Mouse (Mus musculus) limb, embryonic 14.5 days (tissue): ENCODE results near the gene Ptpn1. TPM values are rescaled to one million over a fixed set of nuclear protein-coding genes. Genes with fewer than 3 reads are reported as not detected.

ENCODE experiments used
- ATAC-seq: fragments of 200-750 bp; cut with Nextera tagmentation; 2 replicates; pipeline ENCODE4 v1.8.0; 2017; ENCODE audit warnings: low read depth, moderate number of reproducible peaks, moderate TSS enrichment; ENCODE audit not compliant: low FRiP score
- DNase-seq: peaks from one replicate; pipeline ENCODE4 v3.0.0-alpha.2; 2015; ENCODE audit warnings: low spot score
- H3K27ac ChIP-seq: fragments of 300-500 bp; sonication (generic); replicated peaks from 2 replicates; pipeline ENCODE4 v1.5.1; 2014; ENCODE audit warnings: low read depth, mild to moderate bottlenecking, low read length, moderate library complexity, mixed read lengths
- H3K27me3 ChIP-seq: fragments of 300-500 bp; sonication (generic); 2 replicates; pipeline ENCODE4 v1.6.1; 2014; ENCODE audit warnings: low read length, mixed read lengths; ENCODE audit not compliant: control insufficient read depth, insufficient read depth
- H3K36me3 ChIP-seq: fragments of 300-500 bp; sonication (generic); 2 replicates; pipeline ENCODE4 v1.6.1; 2014; ENCODE audit warnings: mild to moderate bottlenecking, low read length, moderate library complexity, mixed read lengths; ENCODE audit not compliant: control insufficient read depth, insufficient read depth
- H3K4me1 ChIP-seq: fragments of 300-500 bp; sonication (generic); 2 replicates; pipeline ENCODE4 v1.6.1; 2014; ENCODE audit warnings: antibody characterized with exemption, low read length, mixed read lengths; ENCODE audit not compliant: control insufficient read depth, insufficient read depth
- H3K4me2 ChIP-seq: fragments of 300-500 bp; sonication (generic); replicated peaks from 2 replicates; pipeline ENCODE4 v1.6.1; 2014; ENCODE audit warnings: low read depth, mild to moderate bottlenecking, low read length, moderate library complexity; ENCODE audit not compliant: severe bottlenecking
- H3K4me3 ChIP-seq: fragments of 300-500 bp; sonication (generic); replicated peaks from 2 replicates; pipeline ENCODE4 v1.5.1; 2014; ENCODE audit warnings: low read length
- H3K9ac ChIP-seq: fragments of 300-500 bp; sonication (generic); 2 replicates; pipeline ENCODE4 v1.6.1; 2014; ENCODE audit warnings: mild to moderate bottlenecking, low read depth, low read length, moderate library complexity; ENCODE audit not compliant: severe bottlenecking
- H3K9me3 ChIP-seq: fragments of 300-500 bp; sonication (generic); 2 replicates; pipeline ENCODE4 v1.6.1; 2016; ENCODE audit warnings: low read length; ENCODE audit not compliant: control insufficient read depth
- POLR2A ChIP-seq: fragments of 200-500 bp; IDR thresholded peaks from 2 replicates; pipeline ENCODE4 v1.8.0; 2012; ENCODE audit warnings: inconsistent platforms, mild to moderate bottlenecking, moderate library complexity, borderline replicate concordance; ENCODE audit not compliant: insufficient read depth, insufficient read length; ENCODE audit errors: extremely low read depth
- WGBS: fragments of 180-500 bp; shearing (Covaris S2); extraction: QIAGEN DNeasy Blood & Tissue Kit; methylation state at CpG from one replicate; pipeline ENCODE4 v1.1.7; 2014; 5-methylcytosine and 5-hydroxymethylcytosine counted together
- polyA plus RNA-seq, 2 experiments: library from polyadenylated mRNA; depleted of rRNA in 1 of 2; stranded (reverse) in 1 of 2; unstranded in 1 of 2; fragments of >200 nt; fragmentation: Nextera tagmentation in 1 of 2; extraction: Ambion mirVana in 1 of 2; gene quantifications; 2 replicates each; pipeline versions ENCODE4 v1.2.1 to v1.2.3; 2012 to 2014

Ptpn1 gene
- polyA plus RNA-seq, 2 experiments, result 27.3 to 41.5 TPM

- 82% methylated on average over 6 of the region's 6 CpGs for WGBS
- ATAC-seq (no peak), DNase-seq (no peak)
- no peak overlapping the region for H3K4me2 ChIP-seq
- H3K27me3 ChIP-seq, result no peaks in the 10 kb centered on the region
- no peak overlapping the region for H3K9ac ChIP-seq
- no peaks in the 10 kb centered on the region for H3K9me3 ChIP-seq
- no peaks in the 10 kb centered on the region; the same call in 1 of the 2 replicates for H3K36me3 ChIP-seq
- TF ChIP-seq POLR2A, result no peak
- no peak overlapping the region for H3K4me3 ChIP-seq
- no peak overlapping the region for H3K27ac ChIP-seq
- H3K4me1 ChIP-seq, result peaks cover 13% of the 10 kb centered on the region; the same call in 1 of the 2 replicates
These were observed 18.8 kb downstream of the Ptpn1 start for GRCm38 (mm10) chr2:167950681-167951080.

GRCm38 (mm10) chr2:167951301-167952211 lies 19.7 kb downstream of the Ptpn1 start:
- Histone ChIP-seq H3K4me3 (no peak overlapping the region), H3K9me3 (no peaks in the 10 kb centered on the region), H3K27me3 (no peaks in the 10 kb centered on the region), H3K4me1 (peaks cover 11% of the 10 kb centered on the region; the same call in 1 of the 2 replicates), H3K4me2 (no peak overlapping the region), H3K9ac (no peak overlapping the region), H3K27ac (0 out of 2 replicates have a peak overlapping the region, but pooled peaks have one; percentile 10), H3K36me3 (no peaks in the 10 kb centered on the region; the same call in 1 of the 2 replicates)
- no peak for ATAC-seq
- DNase-seq, result no peak
- 86% methylated on average over 13 of the region's 13 CpGs for WGBS
- no peak for TF ChIP-seq POLR2A

GRCm38 (mm10) chr2:167953819-167954218 lies 22.0 kb downstream of the Ptpn1 start:
- 82% methylated on average over 10 of the region's 10 CpGs for WGBS
- ATAC-seq (no peak), DNase-seq (no peak)
- Histone ChIP-seq H3K4me1 (peaks cover 6% of the 10 kb centered on the region; the same call in 1 of the 2 replicates), H3K9ac (no peak overlapping the region), H3K4me2 (no peak overlapping the region), H3K36me3 (no peaks in the 10 kb centered on the region), H3K9me3 (no peaks in the 10 kb centered on the region), H3K27me3 (no peaks in the 10 kb centered on the region), H3K27ac (no peak overlapping the region), H3K4me3 (no peak overlapping the region)
- TF ChIP-seq POLR2A, result no peak

GRCm38 (mm10) chr2:167954928-167955327 lies 23.1 kb downstream of the Ptpn1 start:
- H3K9me3 ChIP-seq, result no peaks in the 10 kb centered on the region
- DNase-seq (no peak), ATAC-seq (no peak)
- no peak overlapping the region for H3K9ac ChIP-seq
- 78% methylated on average over 7 of the region's 7 CpGs for WGBS
- no peak overlapping the region for H3K4me3 ChIP-seq
- H3K4me1 ChIP-seq, result 0 out of 2 replicates have a peak, but pooled peaks cover 3% of the 10 kb centered on the region
- no peak overlapping the region for H3K4me2 ChIP-seq
- no peak for TF ChIP-seq POLR2A
- no peaks in the 10 kb centered on the region for H3K27me3 ChIP-seq
- no peaks in the 10 kb centered on the region; the same call in 1 of the 2 replicates for H3K36me3 ChIP-seq
- no peak overlapping the region for H3K27ac ChIP-seq

DNA sequence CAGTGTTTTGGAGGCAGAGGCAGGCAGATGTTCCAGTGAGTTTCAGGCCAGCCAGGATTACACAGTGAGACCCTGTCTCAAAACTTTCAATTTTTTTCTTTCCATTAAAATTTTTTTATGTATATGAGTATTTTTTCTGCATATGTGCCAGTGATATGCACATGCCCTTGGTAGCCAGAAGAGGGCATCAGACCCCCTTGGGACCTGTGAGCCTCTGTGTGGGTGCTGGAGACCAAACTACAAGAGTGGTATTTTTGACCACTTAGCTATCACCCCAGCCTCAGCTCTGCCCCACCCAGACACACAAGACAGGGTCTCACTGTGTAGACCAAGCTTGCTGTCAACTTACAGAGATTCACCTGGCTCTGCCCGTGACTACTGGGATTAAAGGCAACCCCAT lies 25.7 kb downstream of the Ptpn1 start:
- no peak for ATAC-seq
- H3K27me3 ChIP-seq, result no peaks in the 10 kb centered on the region
- peaks cover 2% of the 10 kb centered on the region; the same call in 1 of the 2 replicates for H3K36me3 ChIP-seq
- DNase-seq, result no peak
- no peak for TF ChIP-seq POLR2A
- no peaks in the 10 kb centered on the region for H3K4me1 ChIP-seq
- H3K27ac ChIP-seq, result no peak overlapping the region
- no peaks in the 10 kb centered on the region for H3K9me3 ChIP-seq
- no peak overlapping the region for H3K4me3 ChIP-seq
- 96% methylated on average over 1 of the region's 1 CpGs for WGBS
- H3K9ac ChIP-seq, result no peak overlapping the region
- H3K4me2 ChIP-seq, result no peak overlapping the region
